Comparison of ENCODE assay signal across 16 mouse cellular contexts in genomic region chr4:58944695-58945094, GRCm38 (mm10). TPM values are rescaled to one million over a fixed set of nuclear protein-coding genes. Genes with fewer than 3 reads are reported as not detected.
DNase-seq lines count a peak whose midpoint lies in the region; ATAC-seq and TF ChIP-seq lines count a peak whose summit lies in the region.
"Had no signal": no experiment of that assay in that cellular context is flagged by ENCODE, and none has a peak within 500 bp of the region (broad histone marks: within the 10 kb centered on the region; RNA-seq: fewer than 3 reads in every experiment).

No protein-coding gene starts in this region.

- no peaks in the 10 kb centered on the region for H3K27me3 ChIP-seq in hindbrain, embryonic 16.5 days (replicated peaks; ENCODE audit: control insufficient read depth, insufficient read depth, low read length)
- H3K27me3 ChIP-seq in neural tube, embryonic 14.5 days (ENCODE audit: control insufficient read depth, insufficient read depth, low read length), result no peaks in the 10 kb centered on the region; the same call in 1 of the 2 replicates
- peaks cover 33% of the 10 kb centered on the region for H3K27me3 ChIP-seq in heart, embryonic 10.5 days (ENCODE audit: insufficient read depth, poor library complexity, severe bottlenecking)

- ATAC-seq in cerebellum, adult (ENCODE audit: insufficient number of reproducible peaks, low FRiP score, low TSS enrichment), result 0 out of 2 replicates have a peak, but pooled peaks have one; percentile 1
- ATAC-seq in hindbrain, embryonic 16.5 days, result no peak
- ATAC-seq in neural tube, embryonic 14.5 days (ENCODE audit: low read depth), result no peak
- ATAC-seq: liver, postnatal 0 days had no signal

- intact Hi-C loops in left cerebral cortex, adult 2 months (cut with DNase I), result no loop called here
- intact Hi-C loops in left cerebral cortex, postnatal 4 days (cut with DNase I), result no loop called here

- WGBS in hindbrain, embryonic 16.5 days, result 68% methylated on average over 5 of the region's 5 CpGs
- 41% methylated on average over 5 of the region's 5 CpGs for WGBS in neural tube, embryonic 14.5 days
- WGBS in heart, embryonic 10.5 days, result 65% methylated on average over 5 of the region's 5 CpGs

- 0 out of 2 replicates have a peak overlapping the region, but pooled peaks have one; percentile 84 for H3K9ac ChIP-seq in hindbrain, embryonic 16.5 days (ENCODE audit: low read depth, low read length)
- no peak overlapping the region for H3K9ac ChIP-seq in neural tube, embryonic 14.5 days (replicated peaks; ENCODE audit: low read depth, low read length)

- H3K9me3 ChIP-seq in hindbrain, embryonic 16.5 days (ENCODE audit: control insufficient read depth, low read length), result no peaks in the 10 kb centered on the region
- H3K9me3 ChIP-seq in neural tube, embryonic 14.5 days (ENCODE audit: control insufficient read depth, low read length), result no peaks in the 10 kb centered on the region
- no peaks in the 10 kb centered on the region for H3K9me3 ChIP-seq in heart, embryonic 10.5 days
- H3K9me3 ChIP-seq: G1E had no signal

- H3K36me3 ChIP-seq in hindbrain, embryonic 16.5 days (ENCODE audit: control insufficient read depth, insufficient read depth, low read length), result no peaks in the 10 kb centered on the region
- H3K36me3 ChIP-seq in neural tube, embryonic 14.5 days (ENCODE audit: control insufficient read depth, insufficient read depth, low read length), result no peaks in the 10 kb centered on the region
- no peaks in the 10 kb centered on the region for H3K36me3 ChIP-seq in heart, embryonic 10.5 days
- H3K36me3 ChIP-seq: G1E had no signal

- peaks cover 13% of the 10 kb centered on the region for H3K4me1 ChIP-seq in hindbrain, embryonic 16.5 days (ENCODE audit: control insufficient read depth, insufficient read depth, low read depth, low read length)
- H3K4me1 ChIP-seq in neural tube, embryonic 14.5 days (ENCODE audit: control insufficient read depth, insufficient read depth, low read length), result peaks cover 9% of the 10 kb centered on the region
- H3K4me1 ChIP-seq in heart, embryonic 10.5 days, result peaks cover 10% of the 10 kb centered on the region; the same call in 1 of the 2 replicates

- DNase-seq in cerebellum, postnatal 14 days, result no peak
- DNase-seq in left cerebral cortex, adult 2 months (ENCODE audit: extremely low spot score in 1 of 2, low spot score in 2 of 2), result peak; percentile 32 to 36
- DNase-seq in left cerebral cortex, postnatal 4 days, result no peak
- no peak for DNase-seq in thymus, postnatal 0 days (ENCODE audit: low spot score)
- no peak for DNase-seq in heart, embryonic 10.5 days (ENCODE audit: low spot score)
- DNase-seq: adrenal gland, postnatal 25 days; gastrocnemius, postnatal 10 days; heart, postnatal 4 days; kidney, postnatal 36 days; liver, postnatal 0 days had no signal

- H3K4me2 ChIP-seq in hindbrain, embryonic 16.5 days (ENCODE audit: low read length), result peak overlapping the region; percentile 59
- H3K4me2 ChIP-seq in neural tube, embryonic 14.5 days (ENCODE audit: low read depth, low read length), result peak overlapping the region; percentile 80; the same call in 1 of the 2 replicates

- TF ChIP-seq CTCF in left cerebral cortex, adult 2 months (IDR thresholded peaks at IDR 0.05), result no peak

- peak overlapping the region; percentile 91 for H3K27ac ChIP-seq in left cerebral cortex, adult 2 months
- H3K27ac ChIP-seq in hindbrain, embryonic 16.5 days (ENCODE audit: low read depth, low read length), result no peak overlapping the region
- no peak overlapping the region for H3K27ac ChIP-seq in neural tube, embryonic 14.5 days (ENCODE audit: low read depth, low read length)
- no peak overlapping the region for H3K27ac ChIP-seq in heart, embryonic 10.5 days

- H3K4me3 ChIP-seq in left cerebral cortex, adult 2 months, result peak overlapping the region; percentile 67
- H3K4me3 ChIP-seq in hindbrain, embryonic 16.5 days (ENCODE audit: low read length), result peak overlapping the region; percentile 76
- H3K4me3 ChIP-seq in neural tube, embryonic 14.5 days (ENCODE audit: low read depth, low read length), result peak overlapping the region; percentile 70
- H3K4me3 ChIP-seq in heart, embryonic 10.5 days, result no peak overlapping the region
- H3K4me3 ChIP-seq: myocyte had no signal

RNA-seq across cellular contexts. Expression of gene Zkscan16, which starts 1.3 kb away (rescaled TPM):
- total RNA-seq in left cerebral cortex, adult 2 months (2021), result 10 to 100 TPM; 50.1 to 56.8 TPM
- 10 to 100 TPM; 11.9 to 13.0 TPM for total RNA-seq in left cerebral cortex, postnatal 4 days (2021)
- polyA plus RNA-seq in hindbrain, embryonic 16.5 days (2015; fragmentation: Nextera tagmentation; extraction: Ambion mirVana), result 2.0 and 2.7 TPM in 2 replicates
- polyA plus RNA-seq in neural tube, embryonic 14.5 days (2014; fragmentation: Nextera tagmentation; extraction: Ambion mirVana), result 2.5 and 2.6 TPM in 2 replicates
- polyA plus RNA-seq in thymus, postnatal 0 days (2015; fragmentation: Nextera tagmentation; extraction: Ambion mirVana), result 0.07 TPM in 1 of 2 replicates, not detected in the other
- 0.28 and 0.38 TPM in 2 replicates for polyA plus RNA-seq in heart, embryonic 10.5 days (2016; fragmentation: Nextera tagmentation; extraction: Ambion mirVana)
- total RNA-seq: common myeloid progenitor, adult 5-6 weeks had no signal
- polyA plus RNA-seq: G1E, myocyte had no signal

RNA-seq across cellular contexts. Expression of gene Ecpas, which starts 32.1 kb away (rescaled TPM):
- total RNA-seq in left cerebral cortex, adult 2 months (2021), result 100 to 1,000 TPM; 136 to 152 TPM
- 100 to 1,000 TPM; 143 to 147 TPM for total RNA-seq in left cerebral cortex, postnatal 4 days (2021)
- 29.0 and 31.1 TPM in 2 replicates for polyA plus RNA-seq in hindbrain, embryonic 16.5 days (2015; fragmentation: Nextera tagmentation; extraction: Ambion mirVana)
- 55.7 and 58.6 TPM in 2 replicates for polyA plus RNA-seq in neural tube, embryonic 14.5 days (2014; fragmentation: Nextera tagmentation; extraction: Ambion mirVana)
- polyA plus RNA-seq in thymus, postnatal 0 days (2015; fragmentation: Nextera tagmentation; extraction: Ambion mirVana), result 28.0 and 28.1 TPM in 2 replicates
- polyA plus RNA-seq in heart, embryonic 10.5 days (2016; fragmentation: Nextera tagmentation; extraction: Ambion mirVana), result 25.6 and 30.4 TPM in 2 replicates

RNA-seq across cellular contexts. Expression of gene Ptgr1, which starts 42.2 kb away (rescaled TPM):
- total RNA-seq in left cerebral cortex, adult 2 months (2021), result 1 to 10 TPM; 1.9 to 2.2 TPM
- 1 to 10 TPM; 5.4 to 6.2 TPM for total RNA-seq in left cerebral cortex, postnatal 4 days (2021)
- 5.6 and 6.5 TPM in 2 replicates for polyA plus RNA-seq in hindbrain, embryonic 16.5 days (2015; fragmentation: Nextera tagmentation; extraction: Ambion mirVana)
- polyA plus RNA-seq in neural tube, embryonic 14.5 days (2014; fragmentation: Nextera tagmentation; extraction: Ambion mirVana), result 3.6 and 3.7 TPM in 2 replicates
- polyA plus RNA-seq in thymus, postnatal 0 days (2015; fragmentation: Nextera tagmentation; extraction: Ambion mirVana), result 14.4 and 14.6 TPM in 2 replicates
- polyA plus RNA-seq in heart, embryonic 10.5 days (2016; fragmentation: Nextera tagmentation; extraction: Ambion mirVana), result 10.6 and 17.0 TPM in 2 replicates

RNA-seq across cellular contexts. Expression of gene Dnajc25, which starts 50.2 kb away (rescaled TPM):
- total RNA-seq in left cerebral cortex, adult 2 months (2021), result 1 to 10 TPM; 5.8 to 6.3 TPM
- 1 to 10 TPM; 8.4 to 8.8 TPM for total RNA-seq in left cerebral cortex, postnatal 4 days (2021)
- polyA plus RNA-seq in hindbrain, embryonic 16.5 days (2015; fragmentation: Nextera tagmentation; extraction: Ambion mirVana), result 5.7 and 5.8 TPM in 2 replicates
- 6.9 and 7.4 TPM in 2 replicates for polyA plus RNA-seq in neural tube, embryonic 14.5 days (2014; fragmentation: Nextera tagmentation; extraction: Ambion mirVana)
- 5.7 and 6.9 TPM in 2 replicates for polyA plus RNA-seq in thymus, postnatal 0 days (2015; fragmentation: Nextera tagmentation; extraction: Ambion mirVana)
- 7.4 and 11.4 TPM in 2 replicates for polyA plus RNA-seq in heart, embryonic 10.5 days (2016; fragmentation: Nextera tagmentation; extraction: Ambion mirVana)

RNA-seq across cellular contexts. Expression of gene Gm20503, which starts 58.3 kb away (rescaled TPM):
- total RNA-seq in left cerebral cortex, adult 2 months (2021), result 1 to 10 TPM in 1 of 2 experiments, not detected in 1; 1.9 TPM
- 1 to 10 TPM in 1 of 2 experiments, not detected in 1; 2.3 TPM for total RNA-seq in left cerebral cortex, postnatal 4 days (2021)
- 7.2 and 8.4 TPM in 2 replicates for polyA plus RNA-seq in hindbrain, embryonic 16.5 days (2015; fragmentation: Nextera tagmentation; extraction: Ambion mirVana)
- polyA plus RNA-seq in neural tube, embryonic 14.5 days (2014; fragmentation: Nextera tagmentation; extraction: Ambion mirVana), result 8.4 and 10.2 TPM in 2 replicates
- 8.4 and 12.0 TPM in 2 replicates for polyA plus RNA-seq in thymus, postnatal 0 days (2015; fragmentation: Nextera tagmentation; extraction: Ambion mirVana)
- polyA plus RNA-seq in heart, embryonic 10.5 days (2016; fragmentation: Nextera tagmentation; extraction: Ambion mirVana), result 10.9 and 14.1 TPM in 2 replicates
- total RNA-seq: common myeloid progenitor, adult 5-6 weeks; G1E had no signal
- polyA plus RNA-seq: G1E had no signal

Comparison
In these comparisons a context has a peak if more than half of its experiments do, and no peak if none do; other contexts are left out.
1. DNase-seq: peak in left cerebral cortex, adult 2 months (2 of 2); none in cerebellum, postnatal 14 days (0 of 2), left cerebral cortex, postnatal 4 days (single experiment), thymus, postnatal 0 days (single experiment) and heart, embryonic 10.5 days (single experiment).